Mouse (Mus musculus) right cerebral cortex, adult 2 months (tissue): ENCODE results near the gene Ap5s1.

ENCODE experiments used
- DNase-seq, 2 experiments: peaks; one replicate each; pipeline ENCODE4 v3.0.0; 2021 to 2022; ENCODE audit warnings: low spot score in 2 of 2

Gene Ap5s1

GRCm38 (mm10) chr2:131206778-131207177, at the start of gene Ap5s1:
TSS of gene Ap5s1 (plus strand) at chr2:131207078.
- DNase-seq: no peak

- peak in 1 of 2 experiments; percentile 33 for DNase-seq
Observed at GRCm38 (mm10) chr2:131159491-131159910, 47.4 kb upstream of the Ap5s1 start.

- DNase-seq: peak; percentile 95 to 98
Observed at GRCm38 (mm10) chr2:131159938-131160581, 46.8 kb upstream of the Ap5s1 start, which contains the start of gene 1700037H04Rik. TSS of gene 1700037H04Rik (minus strand) at chr2:131160081.

- peak; percentile 30 to 39 for DNase-seq
Observed at GRCm38 (mm10) chr2:131160671-131161111, 46.2 kb upstream of the Ap5s1 start.

- DNase-seq: no peak
Observed at GRCm38 (mm10) chr2:131163924-131164323, 43.0 kb upstream of the Ap5s1 start.

- no peak for DNase-seq
Observed at GRCm38 (mm10) chr2:131166172-131166571, 40.7 kb upstream of the Ap5s1 start.

GRCm38 (mm10) chr2:131167984-131168383, 38.9 kb upstream of the Ap5s1 start:
- DNase-seq: no peak

- no peak for DNase-seq
Observed at GRCm38 (mm10) chr2:131168914-131169313, 38.0 kb upstream of the Ap5s1 start.

GRCm38 (mm10) chr2:131170936-131171335, 35.9 kb upstream of the Ap5s1 start:
- no peak for DNase-seq

- DNase-seq: peak; percentile 65 to 74
Observed at GRCm38 (mm10) chr2:131171401-131172104, 35.3 kb upstream of the Ap5s1 start.

- DNase-seq: no peak
Observed at GRCm38 (mm10) chr2:131172322-131172721, 34.6 kb upstream of the Ap5s1 start.

- peak; percentile 75 to 82 for DNase-seq
Observed at GRCm38 (mm10) chr2:131174700-131175099, 32.2 kb upstream of the Ap5s1 start.

- DNase-seq: no peak
Observed at GRCm38 (mm10) chr2:131175286-131175944, 31.5 kb upstream of the Ap5s1 start.

- DNase-seq: no peak
Observed at GRCm38 (mm10) chr2:131175945-131176309, 31.0 kb upstream of the Ap5s1 start.

GRCm38 (mm10) chr2:131176491-131176890, 30.4 kb upstream of the Ap5s1 start:
- DNase-seq: no peak

- no peak for DNase-seq
Observed at GRCm38 (mm10) chr2:131177932-131178331, 28.9 kb upstream of the Ap5s1 start.

GRCm38 (mm10) chr2:131178828-131179245, 28.0 kb upstream of the Ap5s1 start:
- no peak for DNase-seq

- DNase-seq: peak; percentile 56 to 65
Observed at GRCm38 (mm10) chr2:131179246-131179886, 27.5 kb upstream of the Ap5s1 start.

GRCm38 (mm10) chr2:131179990-131180587, 26.8 kb upstream of the Ap5s1 start, which contains the start of gene Cenpb:
TSS of gene Cenpb (minus strand) at chr2:131180067.
- DNase-seq: peak; percentile 70 to 82

- DNase-seq: no peak
Observed at GRCm38 (mm10) chr2:131186343-131186742, 20.5 kb upstream of the Ap5s1 start.

GRCm38 (mm10) chr2:131186771-131187601, 19.9 kb upstream of the Ap5s1 start, which contains the start of the genes Cdc25b and Spef1:
TSS of gene Cdc25b (plus strand) at chr2:131186949.
TSS of gene Spef1 (minus strand) at chr2:131187282.
- peak; percentile 72 to 76 for DNase-seq
